Mouse (Mus musculus): Measurements from ENCODE around the gene Malrd1. TPM values are rescaled to one million over a fixed set of nuclear protein-coding genes. Genes with fewer than 3 reads are reported as not detected.

Malrd1 gene
- polyA plus RNA-seq, 1 experiment = not detected

GRCm38 (mm10) chr2:16173355-16173754 is 647.1 kb downstream of the Malrd1 start:
- TF ChIP-seq FLI1 (IDR thresholded peaks at IDR 0.05; ENCODE audit: low read length) = no peak
- TF ChIP-seq GATA1 (IDR thresholded peaks at IDR 0.05; ENCODE audit: borderline replicate concordance, low read length) = no peak
- no peaks in the 10 kb centered on the region for H3K27me3 ChIP-seq (replicated peaks)
- H3K4me3 ChIP-seq (replicated peaks) = no peak overlapping the region
- no peaks in the 10 kb centered on the region for H3K36me3 ChIP-seq (replicated peaks; ENCODE audit: low read length)
- no peaks in the 10 kb centered on the region for H3K9me3 ChIP-seq
- no peaks in the 10 kb centered on the region for H3K4me1 ChIP-seq

GRCm38 (mm10) chr2:16182140-16182539 is 655.9 kb downstream of the Malrd1 start:
- H3K27me3 ChIP-seq (replicated peaks) = no peaks in the 10 kb centered on the region
- H3K36me3 ChIP-seq (replicated peaks; ENCODE audit: low read length) = no peaks in the 10 kb centered on the region
- H3K9me3 ChIP-seq = no peaks in the 10 kb centered on the region
- no peaks in the 10 kb centered on the region for H3K4me1 ChIP-seq
- TF ChIP-seq FLI1 (IDR thresholded peaks at IDR 0.05; ENCODE audit: low read length) (no peak), GATA1 (IDR thresholded peaks at IDR 0.05; ENCODE audit: borderline replicate concordance, low read length) (no peak)
- no peak overlapping the region for H3K4me3 ChIP-seq (replicated peaks)

GRCm38 (mm10) chr2:16183158-16183557 is 656.9 kb downstream of the Malrd1 start:
- Histone ChIP-seq H3K9me3 (no peaks in the 10 kb centered on the region), H3K36me3 (replicated peaks; ENCODE audit: low read length) (no peaks in the 10 kb centered on the region), H3K4me1 (no peaks in the 10 kb centered on the region), H3K4me3 (replicated peaks) (no peak overlapping the region), H3K27me3 (replicated peaks) (no peaks in the 10 kb centered on the region)
- no peak for TF ChIP-seq GATA1 (IDR thresholded peaks at IDR 0.05; ENCODE audit: borderline replicate concordance, low read length)
- no peak for TF ChIP-seq FLI1 (IDR thresholded peaks at IDR 0.05; ENCODE audit: low read length)

- H3K4me3 ChIP-seq (replicated peaks) = no peak overlapping the region
- TF ChIP-seq GATA1 (IDR thresholded peaks at IDR 0.05; ENCODE audit: borderline replicate concordance, low read length) (no peak), FLI1 (IDR thresholded peaks at IDR 0.05; ENCODE audit: low read length) (no peak)
- H3K9me3 ChIP-seq = no peaks in the 10 kb centered on the region
- no peaks in the 10 kb centered on the region for H3K4me1 ChIP-seq
- no peaks in the 10 kb centered on the region for H3K36me3 ChIP-seq (replicated peaks; ENCODE audit: low read length)
- H3K27me3 ChIP-seq (replicated peaks) = no peaks in the 10 kb centered on the region
Observed at GRCm38 (mm10) chr2:16210016-16210415, 683.7 kb downstream of the Malrd1 start.

GRCm38 (mm10) chr2:16212752-16213151 is 686.5 kb downstream of the Malrd1 start:
- TF ChIP-seq GATA1 (IDR thresholded peaks at IDR 0.05; ENCODE audit: borderline replicate concordance, low read length) = no peak
- no peak for TF ChIP-seq FLI1 (IDR thresholded peaks at IDR 0.05; ENCODE audit: low read length)
- H3K9me3 ChIP-seq = no peaks in the 10 kb centered on the region

GRCm38 (mm10) chr2:16214111-16214510 is 687.8 kb downstream of the Malrd1 start:
- Histone ChIP-seq H3K4me1 (no peaks in the 10 kb centered on the region), H3K4me3 (replicated peaks) (no peak overlapping the region), H3K36me3 (replicated peaks; ENCODE audit: low read length) (no peaks in the 10 kb centered on the region), H3K9me3 (no peaks in the 10 kb centered on the region), H3K27me3 (replicated peaks) (no peaks in the 10 kb centered on the region)
- TF ChIP-seq FLI1 (IDR thresholded peaks at IDR 0.05; ENCODE audit: low read length) = no peak

More at GRCm38 (mm10) chr2:16212752-16213151, 686.5 kb downstream of the Malrd1 start:
- no peaks in the 10 kb centered on the region for H3K27me3 ChIP-seq (replicated peaks)
- no peaks in the 10 kb centered on the region for H3K4me1 ChIP-seq
- no peaks in the 10 kb centered on the region for H3K36me3 ChIP-seq (replicated peaks; ENCODE audit: low read length)
- no peak overlapping the region for H3K4me3 ChIP-seq (replicated peaks)

GRCm38 (mm10) chr2:16228187-16228832 is 702.0 kb downstream of the Malrd1 start:
- TF ChIP-seq GATA1 (IDR thresholded peaks at IDR 0.05; ENCODE audit: borderline replicate concordance, low read length) (no peak), FLI1 (IDR thresholded peaks at IDR 0.05; ENCODE audit: low read length) (no peak)
- no peaks in the 10 kb centered on the region for H3K9me3 ChIP-seq
- no peaks in the 10 kb centered on the region for H3K36me3 ChIP-seq (replicated peaks; ENCODE audit: low read length)
- H3K27me3 ChIP-seq (replicated peaks) = no peaks in the 10 kb centered on the region
- no peak overlapping the region for H3K4me3 ChIP-seq (replicated peaks)
- H3K4me1 ChIP-seq = no peaks in the 10 kb centered on the region

GRCm38 (mm10) chr2:16240861-16241260 is 714.6 kb downstream of the Malrd1 start:
- Histone ChIP-seq H3K9me3 (no peaks in the 10 kb centered on the region), H3K4me1 (no peaks in the 10 kb centered on the region), H3K36me3 (replicated peaks; ENCODE audit: low read length) (no peaks in the 10 kb centered on the region), H3K27me3 (replicated peaks) (no peaks in the 10 kb centered on the region), H3K4me3 (replicated peaks) (no peak overlapping the region)
- TF ChIP-seq GATA1 (IDR thresholded peaks at IDR 0.05; ENCODE audit: borderline replicate concordance, low read length) (no peak), FLI1 (IDR thresholded peaks at IDR 0.05; ENCODE audit: low read length) (no peak)

- no peak for TF ChIP-seq FLI1 (IDR thresholded peaks at IDR 0.05; ENCODE audit: low read length)
- no peak overlapping the region for H3K4me3 ChIP-seq (replicated peaks)
- no peaks in the 10 kb centered on the region for H3K36me3 ChIP-seq (replicated peaks; ENCODE audit: low read length)
Observed at GRCm38 (mm10) chr2:16243097-16243496, 716.8 kb downstream of the Malrd1 start.

GRCm38 (mm10) chr2:16248861-16249260 is 722.6 kb downstream of the Malrd1 start:
- Histone ChIP-seq H3K9me3 (no peaks in the 10 kb centered on the region), H3K4me3 (replicated peaks) (no peak overlapping the region), H3K27me3 (replicated peaks) (no peaks in the 10 kb centered on the region), H3K36me3 (replicated peaks; ENCODE audit: low read length) (no peaks in the 10 kb centered on the region), H3K4me1 (no peaks in the 10 kb centered on the region)
- TF ChIP-seq GATA1 (IDR thresholded peaks at IDR 0.05; ENCODE audit: borderline replicate concordance, low read length) = no peak
- TF ChIP-seq FLI1 (IDR thresholded peaks at IDR 0.05; ENCODE audit: low read length) = no peak

More at GRCm38 (mm10) chr2:16243097-16243496, 716.8 kb downstream of the Malrd1 start:
- Histone ChIP-seq H3K27me3 (replicated peaks) (no peaks in the 10 kb centered on the region), H3K9me3 (no peaks in the 10 kb centered on the region), H3K4me1 (no peaks in the 10 kb centered on the region)

- Histone ChIP-seq H3K4me1 (no peaks in the 10 kb centered on the region), H3K27me3 (replicated peaks) (no peaks in the 10 kb centered on the region), H3K9me3 (no peaks in the 10 kb centered on the region), H3K4me3 (replicated peaks) (no peak overlapping the region), H3K36me3 (replicated peaks; ENCODE audit: low read length) (no peaks in the 10 kb centered on the region)
- no peak for TF ChIP-seq GATA1 (IDR thresholded peaks at IDR 0.05; ENCODE audit: borderline replicate concordance, low read length)
- no peak for TF ChIP-seq FLI1 (IDR thresholded peaks at IDR 0.05; ENCODE audit: low read length)
Observed at GRCm38 (mm10) chr2:16252274-16252673, 726.0 kb downstream of the Malrd1 start.
